Mouse (Mus musculus) E14TG2a.4 (cell line): Measurements from ENCODE around the gene 4931409K22Rik.

Experiments used
- H3K27me3 ChIP-seq: 2 replicates; pipeline ENCODE4 v1.6.1; 2014; ENCODE audit warnings: low read length, control low read depth; ENCODE audit not compliant: insufficient read depth
- H3K36me3 ChIP-seq: 2 replicates; pipeline ENCODE4 v1.6.1; 2014; ENCODE audit warnings: low read length, control low read depth; ENCODE audit not compliant: insufficient read depth
- H3K4me1 ChIP-seq: replicated peaks from 2 replicates; pipeline ENCODE4 v1.6.1; 2014; ENCODE audit warnings: low read depth, low read length, control low read depth
- H3K4me3 ChIP-seq: replicated peaks from 2 replicates; pipeline ENCODE4 v1.5.1; 2014; ENCODE audit warnings: mild to moderate bottlenecking, low read length
- H3K9me3 ChIP-seq: 2 replicates; pipeline ENCODE4 v1.6.1; 2014; ENCODE audit warnings: low read length, control low read depth
- CTCF ChIP-seq: conservative IDR thresholded peaks from 2 replicates; pipeline ENCODE4 v1.5.1; 2014; ENCODE audit warnings: low read length
- NANOG ChIP-seq: IDR thresholded peaks from 2 replicates; pipeline ENCODE4 v1.6.1; 2014; ENCODE audit warnings: borderline replicate concordance, low read length, mixed read lengths
- POU5F1 ChIP-seq: IDR thresholded peaks from 2 replicates; pipeline ENCODE4 v1.6.1; 2014; ENCODE audit warnings: low read length, borderline replicate concordance

4931409K22Rik gene

GRCm38 (mm10) chr5:24539571-24540296 lies 16.9 kb downstream of the 4931409K22Rik start:
- H3K4me3 ChIP-seq: 0 out of 2 replicates have a peak overlapping the region, but pooled peaks have one; percentile 35
- TF ChIP-seq POU5F1 (no peak), NANOG (no peak), CTCF (no peak)

DNA sequence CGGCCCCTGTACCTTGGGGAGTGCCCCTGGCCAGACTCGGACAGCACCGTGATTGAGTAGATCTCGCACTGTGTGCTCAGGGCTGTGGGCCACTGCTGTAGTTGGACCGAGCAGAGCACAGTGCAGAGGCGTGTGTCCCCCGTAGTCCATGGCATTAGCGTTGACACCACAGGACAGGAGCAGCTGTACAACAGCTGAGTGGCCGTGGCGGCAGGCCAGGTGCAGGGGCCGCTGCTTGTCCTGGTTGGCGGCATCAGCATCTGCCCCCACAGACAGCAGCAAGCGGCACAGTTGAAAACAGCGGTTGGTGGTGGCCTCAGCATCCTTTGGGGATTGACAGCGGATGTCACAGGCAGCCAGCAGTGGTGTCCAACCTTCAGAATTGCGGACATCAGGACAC lies 19.0 kb downstream of the 4931409K22Rik start:
- peak overlapping the region; percentile 56 for H3K4me3 ChIP-seq
- H3K9me3 ChIP-seq: no peaks in the 10 kb centered on the region
- TF ChIP-seq CTCF (no peak), NANOG (no peak), POU5F1 (no peak)

More at GRCm38 (mm10) chr5:24539571-24540296, 16.9 kb downstream of the 4931409K22Rik start:
- Histone ChIP-seq H3K9me3 (no peaks in the 10 kb centered on the region), H3K27me3 (peaks cover 21% of the 10 kb centered on the region), H3K4me1 (peaks cover 49% of the 10 kb centered on the region), H3K36me3 (no peaks in the 10 kb centered on the region)

GRCm38 (mm10) chr5:24536511-24536910 lies 20.1 kb downstream of the 4931409K22Rik start:
- TF ChIP-seq POU5F1 (no peak), NANOG (no peak), CTCF (no peak)
- Histone ChIP-seq H3K27me3 (peaks cover 40% of the 10 kb centered on the region), H3K9me3 (no peaks in the 10 kb centered on the region), H3K4me3 (no peak overlapping the region), H3K36me3 (no peaks in the 10 kb centered on the region), H3K4me1 (peaks cover 51% of the 10 kb centered on the region)

More for the DNA sequence above, 19.0 kb downstream of the 4931409K22Rik start:
- Histone ChIP-seq H3K4me1 (peaks cover 61% of the 10 kb centered on the region), H3K36me3 (no peaks in the 10 kb centered on the region), H3K27me3 (peaks cover 29% of the 10 kb centered on the region)

GRCm38 (mm10) chr5:24535731-24536130 lies 20.9 kb downstream of the 4931409K22Rik start:
- TF ChIP-seq NANOG (no peak), CTCF (no peak), POU5F1 (no peak)
- peaks cover 45% of the 10 kb centered on the region for H3K4me1 ChIP-seq

GRCm38 (mm10) chr5:24534292-24534691 lies 22.3 kb downstream of the 4931409K22Rik start:
- Histone ChIP-seq H3K27me3 (peaks cover 48% of the 10 kb centered on the region), H3K4me3 (no peak overlapping the region), H3K36me3 (no peaks in the 10 kb centered on the region), H3K4me1 (peaks cover 38% of the 10 kb centered on the region), H3K9me3 (no peaks in the 10 kb centered on the region)
- no peak for TF ChIP-seq NANOG
- TF ChIP-seq CTCF: peak; percentile 64

More at GRCm38 (mm10) chr5:24535731-24536130, 20.9 kb downstream of the 4931409K22Rik start:
- Histone ChIP-seq H3K27me3 (peaks cover 48% of the 10 kb centered on the region), H3K36me3 (no peaks in the 10 kb centered on the region), H3K9me3 (no peaks in the 10 kb centered on the region), H3K4me3 (no peak overlapping the region)

DNA sequence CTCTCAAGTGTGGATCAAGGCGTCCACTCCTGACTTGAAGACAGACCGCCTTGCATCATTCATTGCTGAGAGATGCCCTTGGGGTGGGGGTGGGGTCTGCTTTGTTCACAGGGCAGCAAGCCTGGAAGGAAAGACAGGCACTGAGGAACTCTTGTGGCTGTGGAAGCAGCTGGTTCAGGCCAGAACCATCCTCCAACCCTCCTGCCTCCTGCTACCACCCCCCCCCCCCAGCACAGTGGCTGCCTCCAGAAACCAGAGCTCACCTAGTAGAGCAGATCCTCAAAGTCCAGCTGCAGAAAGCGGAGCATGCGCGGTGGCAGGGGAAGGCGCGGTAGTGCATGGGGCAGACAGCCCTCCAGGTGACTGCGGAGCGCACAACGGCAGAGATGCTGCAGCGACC lies 23.2 kb downstream of the 4931409K22Rik start:
- peak overlapping the region; percentile 60 for H3K4me3 ChIP-seq
- no peaks in the 10 kb centered on the region for H3K36me3 ChIP-seq
- H3K4me1 ChIP-seq: peaks cover 38% of the 10 kb centered on the region
- peaks cover 57% of the 10 kb centered on the region for H3K27me3 ChIP-seq
- no peaks in the 10 kb centered on the region for H3K9me3 ChIP-seq
- TF ChIP-seq CTCF (no peak), POU5F1 (no peak), NANOG (no peak)

DNA sequence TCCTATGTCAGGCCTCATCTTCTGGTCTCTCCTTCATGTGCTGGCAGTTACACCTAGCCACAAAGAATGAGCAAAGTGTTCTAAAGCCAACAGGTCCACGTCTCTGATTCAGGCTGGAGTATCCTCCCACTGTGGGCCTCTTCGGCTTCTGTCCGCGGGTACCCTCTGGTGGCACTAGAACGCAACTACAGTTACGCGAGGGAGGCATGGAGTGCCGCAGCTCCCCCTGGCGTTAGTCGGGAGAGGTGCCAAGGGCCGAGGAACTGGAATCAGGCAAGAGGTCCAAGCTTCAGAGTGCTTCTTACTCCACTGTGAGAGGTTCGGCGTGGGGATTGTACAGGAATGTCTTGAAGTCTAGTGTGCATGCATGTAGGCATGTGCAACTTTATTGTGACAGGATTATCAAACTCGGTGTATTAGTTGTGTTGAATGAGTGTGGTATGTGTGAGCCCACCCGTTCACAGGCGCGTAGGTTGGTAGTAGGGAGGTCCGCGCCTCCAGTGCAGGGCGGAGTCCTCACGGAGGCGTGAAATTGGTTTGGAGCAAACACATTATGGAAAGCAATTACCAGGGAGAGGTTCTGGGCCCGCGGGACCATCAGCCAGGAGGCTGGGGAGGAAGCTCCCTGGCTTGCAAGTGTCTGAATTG lies 26.4 kb downstream of the 4931409K22Rik start:
- Histone ChIP-seq H3K4me3 (0 out of 2 replicates have a peak overlapping the region, but pooled peaks have one; percentile 26), H3K4me1 (peaks cover 36% of the 10 kb centered on the region), H3K36me3 (no peaks in the 10 kb centered on the region), H3K9me3 (no peaks in the 10 kb centered on the region), H3K27me3 (peaks cover 73% of the 10 kb centered on the region)
- TF ChIP-seq NANOG: no peak
- peak; percentile 100 for TF ChIP-seq CTCF

GRCm38 (mm10) chr5:24527780-24528179 lies 28.8 kb downstream of the 4931409K22Rik start:
- H3K27me3 ChIP-seq: peaks cover 88% of the 10 kb centered on the region
- no peaks in the 10 kb centered on the region for H3K9me3 ChIP-seq
- H3K4me3 ChIP-seq: no peak overlapping the region
- no peaks in the 10 kb centered on the region for H3K36me3 ChIP-seq
- peaks cover 44% of the 10 kb centered on the region for H3K4me1 ChIP-seq
- TF ChIP-seq NANOG (no peak), POU5F1 (no peak), CTCF (no peak)
